ENCODE assay signal across 28 mouse cellular contexts in genomic region chr1:100386252-100386651, GRCm38 (mm10).
"Had no signal": no experiment of that assay in that cellular context is flagged by ENCODE, and none has a peak within 500 bp of the region (broad histone marks: within the 10 kb centered on the region; RNA-seq: fewer than 3 reads in every experiment).

No protein-coding gene starts in this region.

- H3K27ac ChIP-seq: embryonic facial prominence, embryonic 10.5 days; embryonic facial prominence, embryonic 12.5 days; embryonic facial prominence, embryonic 13.5 days; embryonic facial prominence, embryonic 15.5 days; forebrain, embryonic 10.5 days; forebrain, embryonic 12.5 days; forebrain, embryonic 13.5 days; forebrain, embryonic 15.5 days; gastrocnemius, adult 2 months; heart, adult 2 months had no signal

- H3K4me1 ChIP-seq: embryonic facial prominence, embryonic 10.5 days; embryonic facial prominence, embryonic 12.5 days; embryonic facial prominence, embryonic 13.5 days; embryonic facial prominence, embryonic 15.5 days; forebrain, embryonic 10.5 days; forebrain, embryonic 12.5 days; forebrain, embryonic 13.5 days; forebrain, embryonic 15.5 days had no signal

- ATAC-seq: forebrain, embryonic 13.5 days; forebrain, embryonic 14.5 days; forebrain, embryonic 15.5 days; forebrain, embryonic 16.5 days; forebrain, postnatal 0 days had no signal

- H3K4me2 ChIP-seq: embryonic facial prominence, embryonic 12.5 days; embryonic facial prominence, embryonic 13.5 days; embryonic facial prominence, embryonic 15.5 days; forebrain, embryonic 12.5 days; forebrain, embryonic 13.5 days; forebrain, embryonic 15.5 days had no signal

- DNase-seq: cerebellum, adult 8-10 months; cerebellum, adult 9-10 months; cerebellum, adult 9-11 months; cerebellum, postnatal 10 days; cerebellum, postnatal 14 days; cerebellum, postnatal 25 days; cerebellum, postnatal 36 days; embryo, embryonic 11 days; forebrain, postnatal 0 days; gastrocnemius, adult 2 months; gastrocnemius, postnatal 10 days; gastrocnemius, postnatal 14 days; gastrocnemius, postnatal 25 days; gastrocnemius, postnatal 36 days; heart, adult 11 months; heart, adult 18-20 months; heart, adult 2 months had no signal

- H3K9ac ChIP-seq: embryonic facial prominence, embryonic 12.5 days; embryonic facial prominence, embryonic 13.5 days; embryonic facial prominence, embryonic 15.5 days; forebrain, embryonic 12.5 days; forebrain, embryonic 13.5 days; forebrain, embryonic 15.5 days; forebrain, postnatal 0 days had no signal

- H3K9me3 ChIP-seq: embryonic facial prominence, embryonic 10.5 days; embryonic facial prominence, embryonic 12.5 days; embryonic facial prominence, embryonic 13.5 days; embryonic facial prominence, embryonic 15.5 days; forebrain, embryonic 10.5 days; forebrain, embryonic 12.5 days; forebrain, embryonic 13.5 days; forebrain, embryonic 15.5 days had no signal

- H3K27me3 ChIP-seq: embryonic facial prominence, embryonic 12.5 days; embryonic facial prominence, embryonic 13.5 days; embryonic facial prominence, embryonic 15.5 days; forebrain, embryonic 12.5 days; forebrain, embryonic 13.5 days; forebrain, embryonic 15.5 days had no signal

- H3K36me3 ChIP-seq: embryonic facial prominence, embryonic 10.5 days; embryonic facial prominence, embryonic 12.5 days; embryonic facial prominence, embryonic 13.5 days; embryonic facial prominence, embryonic 15.5 days; forebrain, embryonic 10.5 days; forebrain, embryonic 12.5 days; forebrain, embryonic 15.5 days had no signal

- H3K4me3 ChIP-seq: embryonic facial prominence, embryonic 10.5 days; embryonic facial prominence, embryonic 12.5 days; embryonic facial prominence, embryonic 13.5 days; embryonic facial prominence, embryonic 15.5 days; erythroblast, embryonic 14.5 days; forebrain, embryonic 10.5 days; forebrain, embryonic 12.5 days; forebrain, embryonic 13.5 days; forebrain, embryonic 15.5 days; gastrocnemius, adult 2 months; heart, adult 2 months had no signal
